10 mouse cellular contexts compared by ENCODE assay signal in genomic region chr8:122430058-122430636, GRCm38 (mm10). TPM values are rescaled to one million over a fixed set of nuclear protein-coding genes. Genes with fewer than 3 reads are reported as not detected.
A peak's percentile ranks its signal among the peaks of the same experiment; 100 is the strongest.
DNase-seq lines count a peak whose midpoint lies in the region; ATAC-seq lines count a peak whose summit lies in the region.
"Had no signal": no experiment of that assay in that cellular context is flagged by ENCODE, and none has a peak within 500 bp of the region (broad histone marks: within the 10 kb centered on the region; RNA-seq: fewer than 3 reads in every experiment).

No protein-coding gene starts in this region.

- DNase-seq in T-cell, adult 2 months (ENCODE audit: low spot score), result peak; percentile 27
- no peak for DNase-seq in cerebellum, postnatal 36 days
- no peak for DNase-seq in cerebellum, postnatal 14 days

- H3K9ac ChIP-seq in intestine, embryonic 15.5 days, result 0 out of 2 replicates have a peak overlapping the region, but pooled peaks have one; percentile 1
- no peak overlapping the region for H3K9ac ChIP-seq in intestine, embryonic 16.5 days (ENCODE audit: low read depth, low read length)
- 0 out of 2 replicates have a peak overlapping the region, but pooled peaks have one; percentile 5 for H3K9ac ChIP-seq in liver, embryonic 16.5 days (ENCODE audit: low read depth, low read length)
- no peak overlapping the region for H3K9ac ChIP-seq in neural tube, embryonic 15.5 days (replicated peaks)
- H3K9ac ChIP-seq: forebrain, embryonic 13.5 days had no signal

- WGBS in intestine, embryonic 15.5 days, result 83% methylated on average over 10 of the region's 10 CpGs
- WGBS in intestine, embryonic 16.5 days, result 83% methylated on average over 10 of the region's 10 CpGs
- 46% methylated on average over 10 of the region's 10 CpGs for WGBS in liver, embryonic 16.5 days (ENCODE audit: insufficient replicate concordance)
- WGBS in neural tube, embryonic 15.5 days, result 89% methylated on average over 10 of the region's 10 CpGs

- H3K36me3 ChIP-seq in intestine, embryonic 15.5 days, result peaks cover 13% of the 10 kb centered on the region
- peaks cover 12% of the 10 kb centered on the region; the same call in 1 of the 2 replicates for H3K36me3 ChIP-seq in intestine, embryonic 16.5 days (ENCODE audit: control insufficient read depth, insufficient read depth, low read length)
- no peaks in the 10 kb centered on the region for H3K36me3 ChIP-seq in liver, embryonic 16.5 days (ENCODE audit: control insufficient read depth, insufficient read depth)
- peaks cover 9% of the 10 kb centered on the region for H3K36me3 ChIP-seq in neural tube, embryonic 15.5 days

- H3K27ac ChIP-seq in intestine, embryonic 15.5 days, result no peak overlapping the region
- H3K27ac ChIP-seq in intestine, embryonic 16.5 days (ENCODE audit: low read length), result no peak overlapping the region
- peak overlapping the region; percentile 62 for H3K27ac ChIP-seq in liver, embryonic 16.5 days (ENCODE audit: low read length)
- no peak overlapping the region for H3K27ac ChIP-seq in neural tube, embryonic 15.5 days (replicated peaks)
- H3K27ac ChIP-seq: forebrain, embryonic 13.5 days had no signal

- H3K4me1 ChIP-seq in intestine, embryonic 15.5 days (replicated peaks), result peaks cover 23% of the 10 kb centered on the region
- peaks cover 17% of the 10 kb centered on the region for H3K4me1 ChIP-seq in intestine, embryonic 16.5 days (ENCODE audit: control insufficient read depth, insufficient read depth, low read length)
- H3K4me1 ChIP-seq in liver, embryonic 16.5 days (ENCODE audit: control insufficient read depth, low read depth, low read length), result peaks cover 20% of the 10 kb centered on the region
- peaks cover 12% of the 10 kb centered on the region for H3K4me1 ChIP-seq in neural tube, embryonic 15.5 days

- no peaks in the 10 kb centered on the region for H3K9me3 ChIP-seq in intestine, embryonic 15.5 days
- H3K9me3 ChIP-seq in intestine, embryonic 16.5 days (ENCODE audit: control insufficient read depth, low read length), result no peaks in the 10 kb centered on the region
- H3K9me3 ChIP-seq in liver, embryonic 16.5 days (replicated peaks; ENCODE audit: control insufficient read depth, low read length), result no peaks in the 10 kb centered on the region; the same call in 1 of the 2 replicates
- H3K9me3 ChIP-seq in neural tube, embryonic 15.5 days (replicated peaks), result no peaks in the 10 kb centered on the region

- no peak overlapping the region for H3K4me2 ChIP-seq in intestine, embryonic 15.5 days (replicated peaks)
- H3K4me2 ChIP-seq in intestine, embryonic 16.5 days (ENCODE audit: low read depth, low read length), result no peak overlapping the region
- H3K4me2 ChIP-seq in liver, embryonic 16.5 days (ENCODE audit: low read depth, low read length), result no peak overlapping the region; the same call in 1 of the 2 replicates
- no peak overlapping the region for H3K4me2 ChIP-seq in neural tube, embryonic 15.5 days
- H3K4me2 ChIP-seq: forebrain, embryonic 13.5 days had no signal

- H3K4me3 ChIP-seq in intestine, embryonic 15.5 days (replicated peaks), result no peak overlapping the region
- H3K4me3 ChIP-seq in intestine, embryonic 16.5 days (ENCODE audit: low read length), result no peak overlapping the region
- no peak overlapping the region for H3K4me3 ChIP-seq in liver, embryonic 16.5 days (ENCODE audit: low read depth, low read length)
- H3K4me3 ChIP-seq in neural tube, embryonic 15.5 days (replicated peaks), result no peak overlapping the region
- H3K4me3 ChIP-seq: forebrain, embryonic 13.5 days had no signal

- no peaks in the 10 kb centered on the region for H3K27me3 ChIP-seq in intestine, embryonic 15.5 days (replicated peaks)
- no peaks in the 10 kb centered on the region for H3K27me3 ChIP-seq in intestine, embryonic 16.5 days (replicated peaks; ENCODE audit: control insufficient read depth, insufficient read depth, low read length)
- peaks cover 7% of the 10 kb centered on the region for H3K27me3 ChIP-seq in liver, embryonic 16.5 days (ENCODE audit: control insufficient read depth, insufficient read depth, low read depth, low read length)
- no peaks in the 10 kb centered on the region for H3K27me3 ChIP-seq in neural tube, embryonic 15.5 days (replicated peaks)
- H3K27me3 ChIP-seq: forebrain, embryonic 13.5 days had no signal

- ATAC-seq in intestine, embryonic 15.5 days, result no peak
- ATAC-seq in intestine, embryonic 16.5 days, result no peak
- peak; percentile 27; the same call in 1 of the 2 replicates for ATAC-seq in liver, embryonic 16.5 days (ENCODE audit: low read depth)
- ATAC-seq in neutrophil, adult 5-6 weeks (ENCODE audit: extremely low read depth, insufficient number of reproducible peaks, low FRiP score, poor library complexity, severe bottlenecking), result peak; percentile 72
- no peak for ATAC-seq in neural tube, embryonic 15.5 days (ENCODE audit: low FRiP score)
- ATAC-seq: forebrain, embryonic 13.5 days had no signal

RNA-seq across cellular contexts. Expression of gene Cyba, which starts 2.6 kb away (rescaled TPM):
- polyA plus RNA-seq in intestine, embryonic 15.5 days (2015; fragmentation: Nextera tagmentation; extraction: Ambion mirVana), result 307 and 314 TPM in 2 replicates
- 338 and 349 TPM in 2 replicates for polyA plus RNA-seq in intestine, embryonic 16.5 days (2015; fragmentation: Nextera tagmentation; extraction: Ambion mirVana)
- polyA plus RNA-seq in liver, embryonic 16.5 days (2015; fragmentation: Nextera tagmentation; extraction: Ambion mirVana), result 191 TPM in 2 replicates
- total RNA-seq in neutrophil, adult 5-6 weeks (2017), result 285 and 300 TPM in 2 replicates
- polyA plus RNA-seq in neural tube, embryonic 15.5 days (2015; fragmentation: Nextera tagmentation; extraction: Ambion mirVana), result 46.0 and 94.9 TPM in 2 replicates

RNA-seq across cellular contexts. Expression of gene Il17c, which starts 8.3 kb away (rescaled TPM):
- not detected in 2 replicates for polyA plus RNA-seq in intestine, embryonic 15.5 days (2015; fragmentation: Nextera tagmentation; extraction: Ambion mirVana)
- not detected in 2 replicates for polyA plus RNA-seq in intestine, embryonic 16.5 days (2015; fragmentation: Nextera tagmentation; extraction: Ambion mirVana)
- polyA plus RNA-seq in liver, embryonic 16.5 days (2015; fragmentation: Nextera tagmentation; extraction: Ambion mirVana), result not detected in 2 replicates
- not detected in 2 replicates for total RNA-seq in neutrophil, adult 5-6 weeks (2017)
- polyA plus RNA-seq in neural tube, embryonic 15.5 days (2015; fragmentation: Nextera tagmentation; extraction: Ambion mirVana), result not detected in 2 replicates
- total RNA-seq: adrenal gland, adult 18-20 months had no signal
- polyA plus RNA-seq: forebrain, embryonic 13.5 days had no signal

RNA-seq across cellular contexts. Expression of gene Mvd, which starts 13.1 kb away (rescaled TPM):
- polyA plus RNA-seq in intestine, embryonic 15.5 days (2015; fragmentation: Nextera tagmentation; extraction: Ambion mirVana), result 60.2 and 68.3 TPM in 2 replicates
- 80.4 and 81.7 TPM in 2 replicates for polyA plus RNA-seq in intestine, embryonic 16.5 days (2015; fragmentation: Nextera tagmentation; extraction: Ambion mirVana)
- 21.8 and 23.2 TPM in 2 replicates for polyA plus RNA-seq in liver, embryonic 16.5 days (2015; fragmentation: Nextera tagmentation; extraction: Ambion mirVana)
- 4.8 TPM in 2 replicates for total RNA-seq in neutrophil, adult 5-6 weeks (2017)
- polyA plus RNA-seq in neural tube, embryonic 15.5 days (2015; fragmentation: Nextera tagmentation; extraction: Ambion mirVana), result 65.9 and 73.2 TPM in 2 replicates

RNA-seq across cellular contexts. Expression of gene Snai3, which starts 30.4 kb away (rescaled TPM):
- 0.57 and 0.86 TPM in 2 replicates for polyA plus RNA-seq in intestine, embryonic 15.5 days (2015; fragmentation: Nextera tagmentation; extraction: Ambion mirVana)
- 0.73 and 0.83 TPM in 2 replicates for polyA plus RNA-seq in intestine, embryonic 16.5 days (2015; fragmentation: Nextera tagmentation; extraction: Ambion mirVana)
- polyA plus RNA-seq in liver, embryonic 16.5 days (2015; fragmentation: Nextera tagmentation; extraction: Ambion mirVana), result 0.14 and 0.40 TPM in 2 replicates
- 0.47 and 1.5 TPM in 2 replicates for total RNA-seq in neutrophil, adult 5-6 weeks (2017)
- polyA plus RNA-seq in neural tube, embryonic 15.5 days (2015; fragmentation: Nextera tagmentation; extraction: Ambion mirVana), result 0.12 and 1.1 TPM in 2 replicates
- total RNA-seq: adrenal gland, adult 18-20 months had no signal

RNA-seq across cellular contexts. Expression of gene Rnf166, which starts 45.7 kb away (rescaled TPM):
- polyA plus RNA-seq in intestine, embryonic 15.5 days (2015; fragmentation: Nextera tagmentation; extraction: Ambion mirVana), result 29.5 and 31.5 TPM in 2 replicates
- 29.2 and 30.4 TPM in 2 replicates for polyA plus RNA-seq in intestine, embryonic 16.5 days (2015; fragmentation: Nextera tagmentation; extraction: Ambion mirVana)
- 12.7 and 14.0 TPM in 2 replicates for polyA plus RNA-seq in liver, embryonic 16.5 days (2015; fragmentation: Nextera tagmentation; extraction: Ambion mirVana)
- 42.0 and 46.2 TPM in 2 replicates for total RNA-seq in neutrophil, adult 5-6 weeks (2017)
- 34.9 and 36.8 TPM in 2 replicates for polyA plus RNA-seq in neural tube, embryonic 15.5 days (2015; fragmentation: Nextera tagmentation; extraction: Ambion mirVana)

Comparison
In these comparisons a context has a peak if more than half of its experiments do, and no peak if none do; other contexts are left out.
1. H3K9ac ChIP-seq: peak in intestine, embryonic 15.5 days (single experiment) and liver, embryonic 16.5 days (single experiment); none in intestine, embryonic 16.5 days (single experiment) and neural tube, embryonic 15.5 days (single experiment).
2. ATAC-seq: peak in liver, embryonic 16.5 days (single experiment) and neutrophil, adult 5-6 weeks (single experiment); none in intestine, embryonic 15.5 days (single experiment), intestine, embryonic 16.5 days (single experiment) and neural tube, embryonic 15.5 days (single experiment).